Mouse (Mus musculus) urinary bladder, postnatal 36 days (tissue): ENCODE measurements around the gene Vwa2.

Experiments used
- DNase-seq, 2 experiments: peaks; one replicate each; pipeline ENCODE4 v3.0.0; 2022; ENCODE audit warnings: low spot score in 2 of 2, mixed read lengths in 1 of 2

Vwa2 gene

DNA sequence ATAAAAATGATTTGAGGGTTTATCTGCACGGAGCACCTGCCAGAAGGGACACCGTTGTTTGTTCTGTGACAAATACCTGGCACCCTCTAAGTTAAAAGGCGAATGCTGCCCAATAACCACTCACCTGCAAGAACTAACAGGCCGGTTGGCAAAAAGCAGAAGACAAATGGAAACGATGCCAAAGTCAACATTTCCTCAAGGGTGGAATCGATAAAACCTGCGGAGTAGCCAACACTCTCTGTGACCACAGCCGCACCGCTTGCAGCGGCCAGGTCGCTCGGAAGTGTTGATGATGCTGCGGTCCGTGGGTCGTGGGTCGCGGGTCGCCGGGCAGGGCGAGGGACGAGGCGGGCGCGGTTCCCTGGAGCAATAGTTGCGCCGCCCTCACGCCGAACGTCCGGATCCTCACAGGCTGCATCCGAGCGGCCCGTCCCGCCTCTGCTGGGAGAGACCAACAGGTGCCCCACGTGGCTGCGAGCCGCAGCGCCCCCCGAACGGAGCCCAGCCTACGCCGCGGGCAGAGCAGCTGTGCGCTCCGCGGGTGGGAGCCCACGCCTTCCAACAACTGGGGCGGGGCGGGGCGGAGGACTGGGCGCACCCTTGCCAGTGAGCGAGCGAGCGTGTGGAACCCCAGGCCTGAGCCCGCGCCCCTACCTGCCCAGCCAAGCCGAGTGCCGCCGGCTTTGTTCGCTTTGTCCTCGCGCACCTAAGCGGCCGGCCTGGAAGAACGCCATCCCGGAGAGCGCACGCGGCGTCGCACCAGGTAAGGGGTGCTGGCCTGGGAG, at the start of gene Vwa2:
TSS of gene Vwa2 (plus strand) at position 434 of the 785 bp plus-strand sequence.
- no peak for DNase-seq

DNA sequence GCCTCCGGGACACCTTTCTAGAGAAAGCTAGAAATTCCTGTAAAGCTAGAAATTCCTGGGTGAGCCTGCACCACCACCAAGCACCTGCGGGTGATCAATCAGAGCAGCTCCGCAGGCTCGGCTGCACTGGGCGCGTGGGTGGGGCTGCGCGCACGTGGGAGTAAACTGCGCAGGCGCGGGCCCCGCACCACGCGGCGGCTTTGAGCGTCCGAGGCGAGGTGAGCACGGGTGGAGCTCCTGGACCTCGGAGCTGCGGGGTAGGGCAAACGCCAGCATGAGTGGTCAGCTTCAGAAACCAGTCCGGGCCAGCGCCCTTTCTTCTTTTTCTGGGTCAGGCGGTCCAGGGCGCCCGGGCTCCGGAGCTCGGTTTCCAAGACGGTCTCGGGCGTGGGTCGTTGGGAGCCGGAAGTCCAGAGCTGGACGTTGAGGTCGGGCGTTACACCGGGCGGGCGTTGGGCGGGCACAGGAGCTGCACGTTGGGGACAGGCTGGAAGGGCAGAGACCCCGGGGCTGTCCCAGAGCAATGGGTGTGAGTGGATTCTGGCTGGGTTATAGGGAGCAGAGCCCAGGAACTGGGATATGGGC, 47.9 kb upstream of the Vwa2 start, which contains the start of gene Tdrd1:
TSS of gene Tdrd1 (plus strand) at position 163 of the 585 bp plus-strand sequence.
- no peak for DNase-seq

DNA sequence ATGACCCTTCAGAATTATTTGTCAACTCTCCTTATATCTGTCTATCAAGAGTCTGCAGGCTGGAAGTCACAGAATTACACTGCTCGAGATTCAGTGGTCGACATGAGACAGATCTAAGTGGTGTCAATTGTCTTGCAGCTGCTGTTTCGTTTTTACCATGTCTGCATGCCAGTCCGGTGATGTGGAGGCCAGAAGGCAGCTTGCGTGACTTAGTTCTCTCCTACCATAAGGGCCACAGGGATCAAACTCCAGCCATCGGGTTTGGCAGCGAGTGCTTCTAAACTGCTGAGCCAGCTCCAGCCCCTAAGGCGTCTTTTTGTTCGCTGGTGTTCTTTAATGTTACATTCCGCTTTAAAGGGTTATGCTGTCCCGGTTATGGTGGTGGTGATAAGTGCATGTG, 45.7 kb upstream of the Vwa2 start:
- DNase-seq: no peak

DNA sequence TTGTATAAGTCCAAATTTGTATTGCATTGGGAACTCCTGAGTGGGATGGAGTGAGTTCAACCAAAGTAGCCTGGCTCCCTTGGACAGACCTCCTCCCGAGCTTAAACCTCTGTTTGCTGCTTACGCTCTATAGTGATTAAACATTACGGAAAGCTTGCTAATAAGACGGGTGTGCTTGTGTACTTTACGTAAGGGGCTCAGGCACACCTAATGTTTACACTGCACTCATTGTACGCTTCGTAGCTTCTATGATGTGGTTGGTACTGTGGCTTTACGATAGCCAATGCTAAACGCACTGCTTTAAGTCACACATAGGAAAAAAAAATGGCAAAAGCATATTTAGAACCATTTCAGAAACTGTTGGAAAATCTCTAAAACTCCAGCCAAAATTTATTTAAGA, 44.8 kb upstream of the Vwa2 start:
- DNase-seq: no peak

DNA sequence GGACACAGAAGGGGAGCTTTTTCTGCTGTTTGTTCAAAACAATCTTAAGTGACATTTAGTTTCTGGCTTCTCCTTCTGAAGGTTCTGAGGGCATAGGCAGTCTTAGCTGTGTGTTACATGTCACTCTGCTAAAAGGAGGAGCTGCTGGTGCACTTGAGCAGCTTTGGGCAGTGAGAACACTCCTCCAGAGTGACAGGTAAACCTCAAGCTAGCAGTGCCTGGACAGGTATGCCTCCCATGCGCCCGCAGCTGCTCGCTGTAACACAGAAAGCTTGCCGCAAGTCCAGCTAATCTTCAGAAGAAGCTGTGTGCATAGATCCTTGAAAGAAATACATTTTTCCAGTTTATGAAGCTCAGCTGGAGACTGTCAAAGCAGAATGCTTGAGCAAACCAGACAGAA, 43.9 kb upstream of the Vwa2 start:
- no peak for DNase-seq

DNA sequence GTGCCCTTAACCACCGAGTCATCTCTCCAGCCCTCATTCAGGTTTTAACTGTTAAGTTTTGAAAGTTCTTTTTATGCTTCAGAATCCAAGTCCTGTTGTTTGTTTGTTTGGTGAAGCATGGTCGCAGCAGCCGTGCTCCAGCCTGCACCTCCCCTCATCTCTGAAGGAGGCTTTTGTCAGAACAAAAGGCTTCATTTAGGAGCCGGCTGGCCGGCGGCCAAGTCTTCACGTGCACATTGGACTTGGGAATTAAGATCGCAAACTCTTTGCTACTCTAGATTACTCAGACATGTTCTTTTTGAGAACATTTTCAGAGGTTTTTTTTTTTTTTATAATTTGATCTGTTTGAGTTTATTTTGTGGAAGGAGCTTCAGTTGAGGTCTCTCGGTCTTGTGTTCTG, 38.7 kb upstream of the Vwa2 start:
- DNase-seq: no peak

DNA sequence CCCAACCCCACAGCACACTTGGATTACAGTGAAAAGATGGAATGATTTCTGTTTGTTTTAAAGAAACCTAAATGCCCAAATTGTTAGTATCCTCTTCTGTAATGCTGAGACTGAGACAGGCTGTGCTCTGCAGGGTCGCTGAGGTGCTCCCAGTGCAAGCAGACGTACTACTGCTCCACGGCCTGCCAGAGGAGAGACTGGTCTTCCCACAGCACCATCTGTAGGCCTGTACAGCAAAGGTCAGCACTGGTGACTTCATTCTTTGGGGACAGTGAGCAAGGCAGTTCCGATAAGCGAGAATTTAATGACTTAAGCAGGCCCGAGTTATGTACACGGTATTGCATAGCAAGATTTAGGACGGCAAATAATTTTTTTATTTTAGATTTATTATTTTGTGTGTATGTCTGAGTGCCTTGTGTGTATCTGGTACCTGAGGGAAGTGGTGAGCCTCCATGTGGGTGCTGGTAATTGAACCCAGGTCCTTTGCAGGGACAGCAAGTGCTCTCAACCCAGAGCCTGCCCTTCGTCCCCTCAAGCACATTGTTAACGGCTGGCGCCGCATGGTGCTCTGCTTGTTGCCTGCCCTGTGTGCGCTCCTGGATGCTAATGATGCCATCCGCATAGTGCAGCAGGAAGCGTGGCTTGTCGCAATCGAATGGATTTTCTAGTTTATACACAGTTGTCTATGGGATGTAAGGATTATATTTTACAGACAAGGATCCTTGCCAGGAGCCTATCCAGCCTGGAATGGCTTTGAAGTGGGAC, 34.9 kb upstream of the Vwa2 start:
- DNase-seq: no peak

DNA sequence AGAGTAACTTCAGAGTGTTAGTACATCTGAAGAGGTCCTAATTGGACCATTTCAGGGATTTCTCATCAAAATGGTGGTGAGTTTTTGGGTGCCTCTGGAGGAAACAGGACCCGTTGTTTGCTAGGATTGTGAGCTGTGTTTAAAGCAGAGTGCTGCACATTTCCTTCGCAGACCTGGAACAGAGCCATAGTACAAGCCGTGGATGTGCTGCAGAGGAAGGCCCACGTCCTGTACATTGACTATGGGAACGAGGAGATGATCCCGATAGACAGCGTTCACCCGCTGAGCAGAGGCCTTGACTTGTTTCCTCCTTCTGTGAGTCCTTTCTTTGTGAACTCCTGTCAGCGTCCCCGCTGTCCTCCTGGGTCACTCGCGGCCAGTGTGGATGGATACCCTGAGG, 31.1 kb upstream of the Vwa2 start:
- no peak for DNase-seq

DNA sequence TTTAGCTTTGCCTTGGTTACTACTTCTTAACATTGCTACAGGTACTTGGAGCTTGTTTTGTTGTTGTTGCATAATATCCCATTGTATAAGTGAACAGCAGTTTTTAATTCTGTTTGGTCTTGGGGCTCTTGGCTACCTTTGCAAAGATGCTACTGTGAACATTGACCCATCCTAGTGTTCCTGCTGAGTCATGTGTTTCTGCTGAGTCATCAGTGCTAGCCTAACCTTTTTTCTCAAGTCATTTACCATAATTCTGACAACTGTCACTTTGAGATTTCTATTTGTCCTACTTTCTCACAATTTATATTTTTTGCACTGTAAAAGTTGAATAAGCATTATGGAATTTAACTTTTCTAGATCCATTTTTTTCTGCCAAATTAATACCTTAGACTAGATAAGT, 21.5 kb upstream of the Vwa2 start:
- no peak for DNase-seq

DNA sequence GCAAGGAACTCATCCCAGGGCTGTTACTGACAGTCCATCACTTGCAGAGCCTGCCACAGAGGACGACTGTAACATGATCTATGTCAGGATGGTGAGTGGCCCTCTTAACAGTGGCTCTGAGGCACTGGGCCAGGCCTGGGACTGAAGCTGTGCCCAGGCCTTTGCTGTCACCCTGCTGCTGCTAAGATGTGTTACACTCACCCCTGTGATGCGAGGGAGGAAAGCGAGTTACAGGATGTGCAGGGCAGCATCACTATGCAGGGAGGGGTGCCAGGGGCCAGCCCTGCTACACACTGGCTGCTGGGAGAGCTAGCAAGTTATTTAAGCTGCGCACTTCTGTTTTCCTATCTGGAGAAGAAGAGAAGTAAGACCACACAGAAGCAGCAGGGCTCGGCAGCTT, 17.6 kb upstream of the Vwa2 start:
- no peak for DNase-seq

DNA sequence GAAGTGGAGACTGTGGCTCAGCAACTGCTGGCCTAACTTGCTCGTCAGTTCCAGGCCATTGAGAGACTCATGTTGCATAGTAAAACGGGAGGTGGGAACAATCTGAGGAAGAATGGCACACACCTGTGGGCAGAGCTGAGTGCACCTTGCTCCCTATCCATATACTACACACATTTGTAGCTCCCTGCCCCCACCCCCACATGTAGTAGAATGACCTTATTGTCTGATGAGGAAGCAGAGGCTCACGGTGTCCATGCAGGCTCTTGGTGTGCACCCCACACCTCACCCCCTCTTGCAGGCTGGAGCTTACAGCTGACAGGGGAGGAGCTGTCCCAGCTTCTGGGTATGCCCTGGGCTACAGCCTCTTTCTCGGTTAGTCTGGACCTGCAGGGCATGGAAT, 6.3 kb upstream of the Vwa2 start:
- no peak for DNase-seq

DNA sequence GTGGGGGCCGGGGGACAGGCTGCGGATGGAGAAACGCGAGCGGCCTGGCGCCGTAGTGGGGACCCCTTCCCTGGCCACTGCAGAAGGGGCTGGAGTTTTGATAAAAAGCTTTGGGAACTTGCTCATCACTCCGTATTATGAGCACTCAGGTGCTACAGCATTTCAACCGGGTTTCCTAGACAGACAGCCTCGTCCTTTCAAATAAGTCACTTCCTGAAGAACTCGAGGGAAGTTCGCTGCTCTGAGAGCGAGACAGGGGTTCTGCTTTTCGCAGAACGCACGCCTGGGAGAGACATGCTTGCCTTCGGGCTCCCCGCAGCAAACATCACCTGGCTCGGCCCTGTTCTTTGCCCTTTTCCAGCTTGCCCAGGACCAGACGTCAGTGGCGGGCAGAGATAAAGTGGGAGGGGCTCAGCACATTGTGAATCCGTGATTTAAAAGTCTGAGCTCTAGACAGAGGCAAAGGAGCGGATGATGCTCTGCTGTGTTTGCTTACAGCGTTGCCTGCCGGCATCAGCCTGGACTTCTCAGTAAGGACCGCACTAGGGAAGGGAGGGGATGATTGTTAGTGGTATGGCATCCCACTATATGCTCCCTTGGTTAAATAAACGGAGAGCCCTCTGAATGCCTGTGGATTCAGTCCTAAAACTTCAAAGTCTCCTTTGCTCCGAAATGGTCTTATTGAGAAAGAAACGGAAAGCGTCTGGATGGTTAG, 709 bp downstream of the Vwa2 start:
- DNase-seq: no peak

DNA sequence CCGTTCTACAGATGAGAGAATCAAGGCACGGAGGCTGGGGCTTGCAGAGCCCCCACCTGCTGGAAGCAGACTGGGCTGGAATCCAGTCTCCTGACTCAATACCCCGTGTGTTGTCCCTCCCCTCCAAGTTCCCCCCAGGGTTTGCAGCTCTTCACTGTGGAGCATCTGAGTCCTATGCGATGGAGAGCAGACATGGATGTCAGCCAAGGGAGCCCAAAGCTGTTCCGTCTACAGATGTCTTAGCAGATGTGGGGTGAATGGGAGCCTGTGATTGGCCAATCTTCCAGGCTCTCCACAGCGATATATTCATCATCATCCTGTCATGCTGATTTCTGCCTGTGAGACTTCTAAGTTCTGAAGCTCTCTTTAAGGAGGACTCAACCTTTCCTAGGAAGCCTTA, 3.3 kb downstream of the Vwa2 start:
- DNase-seq: no peak

DNA sequence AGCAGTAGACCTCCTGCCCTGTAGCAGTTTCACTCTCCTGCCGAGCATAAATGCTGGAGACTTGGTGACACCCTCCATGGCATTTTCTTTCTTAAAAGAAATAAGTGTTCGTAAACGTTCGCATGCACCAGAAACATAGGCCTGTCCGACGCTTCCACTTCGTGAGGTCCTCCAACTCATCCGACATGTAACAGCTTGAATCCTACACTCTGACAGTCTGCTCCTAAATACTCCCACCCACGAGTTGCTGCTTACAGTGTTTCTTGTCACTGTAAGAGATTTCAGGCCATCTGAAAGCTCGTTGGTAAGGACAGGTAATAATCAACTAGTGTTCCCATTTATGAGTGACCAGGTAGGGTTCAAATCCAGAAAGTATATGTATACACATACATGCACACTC, 13.8 kb downstream of the Vwa2 start:
- no peak for DNase-seq

DNA sequence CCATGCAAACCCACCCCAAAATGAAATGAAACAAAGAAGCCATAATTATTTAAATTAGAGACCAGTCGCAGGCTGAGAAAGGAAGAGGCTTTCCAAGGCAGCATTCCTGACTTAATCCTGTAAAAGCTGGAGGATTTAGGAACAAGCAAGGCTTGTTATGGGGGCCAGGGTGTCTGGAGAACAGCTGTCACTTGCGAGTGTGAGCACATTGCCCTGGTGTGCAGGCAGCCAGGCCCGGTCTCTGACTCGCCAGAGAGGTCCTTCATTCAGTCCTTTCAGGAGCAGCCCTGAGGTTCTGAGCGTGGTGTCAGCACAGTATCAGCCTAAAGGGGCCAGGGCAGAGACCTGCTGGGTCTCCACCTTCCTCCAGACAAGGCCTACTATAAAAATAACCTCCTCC, 14.6 kb downstream of the Vwa2 start:
- DNase-seq: no peak

DNA sequence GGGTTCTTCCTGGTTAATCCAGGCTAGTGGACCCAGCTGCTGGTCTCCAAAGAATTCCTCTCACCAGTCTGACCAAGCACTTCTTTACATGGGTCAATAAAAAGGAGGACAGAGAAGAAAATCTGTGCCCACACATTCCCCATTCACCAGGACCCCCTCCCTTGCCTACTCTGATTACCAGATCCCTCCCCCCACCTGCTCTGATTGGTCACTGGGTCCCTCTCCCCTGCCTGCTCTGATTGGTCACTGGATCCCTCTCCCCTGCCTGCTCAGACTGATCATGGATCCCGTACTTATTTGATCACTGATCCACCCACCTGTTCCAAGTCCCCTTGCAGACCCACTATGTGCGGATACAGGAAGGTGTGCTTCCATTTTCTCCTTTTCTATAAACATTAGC, 17.4 kb downstream of the Vwa2 start:
- DNase-seq: no peak

DNA sequence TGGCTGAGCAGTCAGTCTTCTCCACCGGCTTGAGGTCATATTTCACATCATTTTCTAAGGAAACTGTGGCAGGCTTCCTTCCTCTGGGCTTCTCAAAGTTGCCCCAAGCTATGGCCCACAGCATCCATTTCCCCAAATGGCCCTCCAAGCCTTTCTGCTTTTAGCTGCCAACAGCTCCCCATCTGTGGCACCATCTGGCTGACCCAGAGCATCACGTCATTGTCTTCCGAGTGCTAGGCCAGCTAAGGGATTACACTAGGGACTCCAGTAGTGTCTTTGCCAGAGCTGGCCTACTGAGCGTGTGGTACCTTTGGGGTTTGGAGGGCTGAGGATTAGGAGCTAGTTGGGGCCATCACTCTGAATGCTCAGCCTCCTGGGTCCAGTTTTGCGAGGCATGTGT, 18.5 kb downstream of the Vwa2 start:
- no peak for DNase-seq

DNA sequence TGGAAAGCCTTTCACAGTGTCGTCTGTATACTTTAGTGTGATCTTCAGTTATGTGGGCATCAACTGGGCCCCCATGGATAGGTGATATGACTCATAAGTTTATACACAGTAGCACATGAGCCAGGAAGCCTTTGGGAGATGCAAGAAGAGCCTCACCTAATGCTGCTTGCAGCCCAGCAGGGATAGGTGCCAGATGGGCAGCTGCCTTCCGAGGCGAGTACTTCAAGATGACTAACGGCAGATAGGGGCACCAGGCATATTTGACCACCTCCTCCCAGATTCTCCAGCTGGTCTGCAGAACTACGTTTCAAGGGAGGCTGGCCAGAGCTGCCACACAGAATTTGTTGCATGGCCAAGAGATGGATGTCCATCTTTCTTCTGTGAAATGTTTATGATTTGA, 19.3 kb downstream of the Vwa2 start:
- DNase-seq: no peak

DNA sequence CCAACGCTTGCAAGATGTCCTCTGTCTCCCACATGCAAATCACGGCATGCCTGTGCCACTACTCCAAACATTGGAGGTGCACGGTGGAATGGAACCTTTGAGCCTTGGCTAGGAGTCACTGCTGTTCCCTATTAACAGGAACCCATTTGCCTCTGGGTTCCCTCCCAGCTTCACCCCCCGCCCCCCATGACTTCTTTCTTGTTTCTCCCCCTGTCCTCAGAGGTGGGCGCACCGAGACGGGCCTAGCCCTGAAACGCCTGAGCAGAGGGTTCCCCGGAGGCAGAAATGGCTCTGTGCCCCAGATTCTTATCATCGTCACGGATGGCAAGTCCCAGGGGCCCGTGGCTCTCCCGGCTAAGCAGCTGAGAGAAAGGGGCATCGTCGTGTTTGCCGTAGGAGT, 23.6 kb downstream of the Vwa2 start:
- DNase-seq: no peak

DNA sequence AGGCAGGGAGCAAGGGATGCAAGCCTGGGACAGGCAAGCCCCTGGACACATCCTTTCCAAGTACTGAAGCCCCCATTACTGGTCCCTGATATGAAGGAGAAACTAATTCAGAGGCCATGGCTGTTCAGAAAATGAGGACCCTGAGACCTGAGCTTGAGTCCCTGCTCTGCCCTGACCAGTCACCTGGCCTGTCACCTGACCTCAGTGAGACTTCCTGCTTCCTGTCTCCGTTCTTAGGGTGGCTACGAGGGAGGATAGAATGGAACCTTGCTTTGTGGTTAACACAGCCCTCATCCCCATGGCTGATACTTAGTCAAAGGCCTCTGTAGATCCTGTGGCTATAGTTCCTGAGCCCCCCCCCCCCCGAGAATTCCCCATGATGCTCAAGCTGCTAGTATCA, 30.0 kb downstream of the Vwa2 start:
- DNase-seq: no peak

DNA sequence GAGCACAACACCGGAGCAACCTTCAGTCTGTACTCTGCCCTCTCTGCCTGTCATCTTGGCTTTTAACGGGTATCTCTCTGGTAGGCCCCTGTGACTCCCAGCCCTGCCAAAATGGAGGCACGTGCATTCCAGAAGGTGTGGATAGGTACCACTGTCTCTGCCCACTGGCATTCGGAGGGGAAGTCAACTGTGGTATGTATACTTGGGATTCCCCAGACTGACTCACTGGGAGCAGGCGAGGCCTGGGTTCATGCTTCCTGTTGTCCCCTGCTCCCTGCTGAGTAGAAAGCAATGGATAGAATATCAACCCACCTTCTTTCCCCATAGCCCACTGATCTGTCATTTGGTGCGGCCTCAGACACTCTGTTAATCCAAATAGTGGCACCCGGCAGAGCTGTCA, 31.3 kb downstream of the Vwa2 start:
- DNase-seq: no peak

DNA sequence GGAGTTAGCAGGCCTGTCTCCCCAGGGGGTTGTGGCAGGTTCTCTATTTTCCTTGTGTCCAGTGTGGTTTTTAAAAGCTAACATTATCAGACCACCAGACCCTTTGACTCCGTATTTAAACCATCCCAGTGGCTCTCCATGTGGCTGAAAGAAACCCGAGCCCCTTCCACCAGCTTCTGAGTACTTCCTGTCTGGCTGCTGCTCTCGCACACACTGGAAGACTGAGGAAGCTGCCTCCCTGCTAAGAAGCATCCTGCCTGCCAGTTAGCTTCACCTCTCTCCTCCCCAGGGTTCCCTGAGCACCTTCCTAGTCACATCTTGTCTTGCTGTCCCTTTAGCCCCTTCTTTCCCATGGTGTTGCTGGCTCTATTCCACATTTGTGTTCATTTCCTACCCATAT, 33.8 kb downstream of the Vwa2 start:
- no peak for DNase-seq
